Mouse (Mus musculus) mouse trophoblast stem cell (cell line): Measurements from ENCODE around the gene Snx9.

Source experiments
- in situ Hi-C, 2 experiments: fragments of 300-500 bp; cut with MseI, MboI; formaldehyde crosslinking; loops; 2 replicates in 1 of 2; 3 replicates in 1 of 2; pipeline ENCODE4 v1.15.1; 2025

Gene Snx9

DNA sequence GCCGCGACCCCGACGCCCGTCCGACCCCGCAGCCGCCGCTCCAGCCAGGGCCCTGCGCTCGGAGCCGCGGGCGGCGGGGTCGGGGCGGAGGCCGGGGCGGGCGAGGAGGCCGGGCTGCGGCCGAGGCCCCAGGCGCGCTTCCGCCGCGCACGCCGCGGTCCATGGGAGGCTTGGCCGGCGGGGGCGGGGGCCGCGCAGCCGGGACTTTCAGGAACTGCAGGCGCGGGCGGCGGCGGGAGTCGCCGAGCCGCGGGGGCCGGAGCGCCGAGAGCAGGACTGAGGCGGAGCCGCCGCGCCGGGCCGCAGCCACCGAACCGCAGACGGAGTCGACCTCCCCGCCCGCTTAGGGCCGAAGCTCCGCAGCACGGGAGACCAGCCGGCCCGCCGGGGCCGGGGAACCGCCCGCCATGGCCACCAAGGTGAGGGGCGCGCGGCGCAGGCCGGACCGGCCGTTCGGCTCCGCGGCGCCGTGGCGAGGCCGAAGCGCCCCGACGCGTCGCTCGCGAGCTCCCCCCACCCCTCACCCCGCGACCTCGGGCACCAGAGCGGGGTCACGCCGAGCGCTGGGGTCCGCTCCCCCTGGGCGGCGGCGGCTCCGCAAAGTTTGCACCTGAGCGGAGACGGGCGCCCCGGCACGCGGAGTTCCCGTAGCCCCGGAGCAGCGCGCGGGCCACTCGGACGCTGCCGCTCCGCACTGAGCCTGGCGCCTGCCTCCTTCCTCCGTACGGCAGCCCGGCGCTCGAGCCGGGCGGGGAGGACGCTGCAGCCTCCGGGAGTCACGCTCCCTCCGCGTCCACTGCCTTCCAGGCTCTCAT lies at the start of gene Snx9:
Gene Snx9 (plus strand): TSS at position 202 of the 815 bp plus-strand sequence.
- in situ Hi-C loops: no loop called here

DNA sequence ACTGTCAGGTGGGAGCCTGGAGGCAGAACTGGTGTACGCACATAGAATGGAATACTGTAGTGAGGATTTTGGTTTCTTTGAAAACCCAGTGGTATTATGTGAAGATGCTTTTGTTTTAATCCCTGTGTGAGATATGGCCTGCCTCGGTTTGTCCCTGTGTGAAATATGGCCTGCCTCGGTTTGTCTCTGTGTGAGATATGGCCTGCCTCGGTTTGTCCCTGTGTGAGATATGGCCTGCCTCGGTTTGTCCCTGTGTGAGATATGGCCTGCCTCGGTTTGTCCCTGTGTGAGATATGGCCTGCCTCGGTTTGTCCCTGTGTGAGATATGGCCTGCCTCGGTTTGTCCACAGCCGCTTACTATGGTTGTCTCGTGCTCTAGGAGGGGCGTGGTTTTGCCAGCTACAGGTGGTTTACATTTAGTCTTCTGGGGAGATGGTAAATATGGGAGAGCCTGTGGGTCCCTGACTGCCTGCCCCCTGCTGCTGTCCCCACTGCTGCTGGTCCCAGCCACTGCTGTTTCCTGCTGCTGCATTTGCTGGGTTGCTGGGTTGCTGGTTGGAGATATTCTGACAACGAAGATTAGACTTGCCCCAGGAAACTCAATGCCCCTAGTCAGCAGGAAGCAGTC lies 48.9 kb upstream of the Snx9 start:
- in situ Hi-C loops: no loop called here

DNA sequence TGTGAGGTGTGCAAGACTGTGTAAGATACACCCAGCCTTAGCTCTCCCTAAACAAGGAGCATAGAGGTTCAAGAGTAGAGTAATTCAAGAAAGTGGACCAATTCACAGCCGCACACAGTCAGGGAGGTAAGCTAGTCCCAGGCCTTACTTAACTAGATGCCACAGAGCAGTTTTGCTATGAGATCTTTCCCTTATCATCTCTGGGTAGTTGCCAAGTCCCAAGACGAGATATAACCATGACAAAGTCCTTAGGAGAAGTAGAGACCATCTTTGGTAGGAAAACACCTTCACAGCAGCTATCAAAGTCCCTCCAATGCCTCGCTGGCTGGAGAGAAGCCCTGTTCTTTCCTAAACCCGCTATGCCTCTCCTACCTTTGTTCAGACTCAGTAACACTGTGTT lies 47.5 kb upstream of the Snx9 start:
- in situ Hi-C loops: no loop called here

DNA sequence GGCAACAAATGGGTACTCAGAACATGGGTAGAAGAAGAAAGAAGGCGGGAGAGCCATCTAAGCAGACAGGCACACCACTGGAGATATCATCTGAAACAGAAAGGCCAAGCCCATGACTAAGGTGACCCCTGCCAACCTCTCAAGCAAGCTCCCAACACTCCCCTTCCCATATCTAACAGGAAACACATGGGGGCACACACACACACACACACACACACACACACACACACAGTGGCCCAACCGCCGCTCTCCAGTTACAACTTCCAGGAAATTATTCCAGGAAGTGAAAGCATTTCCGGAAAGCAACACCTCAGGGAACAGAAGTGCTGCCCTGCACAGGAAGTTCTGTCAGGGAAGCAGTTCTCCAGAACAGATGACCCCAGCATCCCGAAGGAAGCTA lies 46.9 kb upstream of the Snx9 start:
- in situ Hi-C loops: no loop called here

DNA sequence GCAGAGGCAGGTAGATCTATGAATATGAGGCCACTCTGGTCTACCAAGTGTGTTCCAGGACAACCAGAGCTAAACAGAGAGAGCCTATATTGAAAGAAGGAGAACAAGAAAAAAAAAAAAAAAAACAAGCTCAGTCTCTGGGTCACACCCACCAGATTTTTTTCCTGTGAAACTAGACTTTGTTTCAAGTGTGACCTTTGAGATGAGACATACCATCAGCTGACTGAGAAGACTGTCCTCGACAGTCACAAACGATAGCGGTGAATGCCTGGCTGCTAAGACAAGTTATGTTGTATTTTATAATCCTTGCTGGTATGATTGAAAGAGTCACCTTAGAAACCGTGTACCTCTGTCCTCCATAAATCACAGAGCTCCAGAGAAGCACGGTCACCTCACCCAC lies 45.8 kb upstream of the Snx9 start:
- in situ Hi-C loops: loop anchor here (5.0 kb wide), 2 partner anchors 92 to 97 kb away; no protein-coding TSS in a partner anchor

DNA sequence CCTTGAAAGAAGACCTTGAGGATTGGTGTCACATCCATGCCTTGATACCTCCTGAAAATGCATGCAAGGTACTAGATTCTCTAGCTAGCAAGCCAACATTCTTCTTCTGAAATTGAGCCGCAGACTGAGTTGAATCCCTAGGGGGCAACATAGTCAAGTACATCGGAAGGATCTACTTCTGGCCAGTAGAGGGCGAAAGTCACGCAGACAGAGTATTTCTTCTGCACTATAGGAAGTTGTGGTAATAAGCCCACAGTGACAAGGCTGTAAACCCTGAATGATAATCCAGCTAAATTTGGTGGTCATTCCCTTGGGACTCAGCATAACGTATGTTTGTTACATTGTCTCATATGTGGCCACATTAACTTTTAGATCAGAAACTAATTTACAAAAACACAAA lies 45.3 kb upstream of the Snx9 start:
- in situ Hi-C loops: loop anchor here (5.0 kb wide), 2 partner anchors 91 to 96 kb away; no protein-coding TSS in a partner anchor

DNA sequence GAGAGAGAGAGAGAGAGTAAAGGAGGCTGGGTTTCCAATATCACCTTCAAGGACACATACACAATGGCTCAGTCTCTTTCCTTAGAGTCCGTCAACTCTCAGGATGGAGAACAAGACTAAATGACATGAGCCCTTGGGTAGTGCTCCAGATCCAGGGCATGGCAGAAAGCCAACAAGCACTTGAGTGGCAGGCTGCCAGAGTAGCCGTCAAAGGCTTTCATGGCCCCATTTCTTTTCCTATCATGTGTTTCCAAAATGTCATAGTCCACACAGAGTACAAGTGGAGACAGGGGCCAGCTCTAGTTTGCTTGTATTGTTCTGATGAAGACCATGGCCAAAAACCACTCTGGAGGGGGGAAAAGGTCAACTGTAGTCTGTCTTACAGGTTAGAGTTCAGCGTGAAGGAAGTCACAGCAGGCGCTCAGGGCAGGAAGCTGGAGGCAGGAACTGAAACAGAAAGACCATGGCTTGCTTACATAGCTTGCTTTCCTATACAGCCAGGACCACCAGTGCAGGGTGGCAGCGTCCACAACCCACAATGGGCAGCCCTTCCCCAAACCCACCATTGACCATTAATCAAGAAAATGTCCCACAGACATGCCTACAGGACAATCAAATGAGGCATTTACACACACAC lies 43.9 kb upstream of the Snx9 start:
- in situ Hi-C loops: loop anchor here (5.0 kb wide), 2 partner anchors 90 to 95 kb away; no protein-coding TSS in a partner anchor

DNA sequence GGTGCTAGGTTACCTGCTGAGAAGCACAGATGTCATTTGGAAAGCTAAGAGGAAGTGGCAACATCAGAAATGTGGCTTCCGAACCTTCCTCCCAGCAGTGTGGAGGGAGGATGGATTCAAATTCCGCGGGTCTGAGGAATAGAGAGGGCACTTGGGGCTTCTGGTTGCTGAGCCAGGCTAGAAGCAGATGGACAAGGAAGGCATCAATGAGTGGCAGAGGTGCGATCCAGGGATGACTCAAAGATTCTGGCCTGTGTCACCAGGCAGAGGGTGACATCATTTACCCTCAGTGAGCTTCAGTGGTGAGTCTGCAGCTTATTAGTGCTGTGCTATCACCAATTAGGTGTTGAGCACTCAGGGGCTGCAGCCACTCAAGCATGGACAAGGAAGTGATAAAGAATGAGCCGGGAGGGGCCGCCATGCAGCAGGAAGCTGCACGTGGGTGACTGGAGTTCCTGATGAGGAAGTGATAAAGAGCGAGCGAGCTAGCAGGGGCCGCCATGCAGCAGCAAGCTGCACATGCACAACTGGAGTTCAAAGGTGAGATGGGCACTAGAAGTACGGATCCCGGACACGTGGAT lies 42.8 kb upstream of the Snx9 start:
- in situ Hi-C loops: loop anchor here (5.0 kb wide), 2 partner anchors 89 to 94 kb away; no protein-coding TSS in a partner anchor

DNA sequence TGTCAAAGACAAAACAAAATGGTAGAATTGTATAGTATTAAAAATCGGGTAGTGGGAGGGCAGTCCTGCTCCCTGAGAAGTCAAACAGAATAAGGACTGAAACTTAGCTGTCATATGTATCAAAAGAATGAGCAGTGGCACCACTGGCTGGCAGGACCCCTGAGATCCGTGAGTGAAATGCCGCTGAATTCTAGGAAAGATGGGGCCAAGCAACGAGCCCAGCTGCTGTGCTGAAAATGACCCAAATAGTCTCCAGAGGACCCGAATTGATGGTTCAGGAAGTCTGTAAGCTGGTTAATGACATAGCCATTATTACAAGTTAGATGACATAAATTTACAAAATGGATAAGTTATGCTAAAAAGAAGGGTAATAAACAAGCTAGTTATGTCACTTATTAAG lies 42.2 kb upstream of the Snx9 start:
- in situ Hi-C loops: loop anchor here (5.0 kb wide), 2 partner anchors 88 to 93 kb away; no protein-coding TSS in a partner anchor

DNA sequence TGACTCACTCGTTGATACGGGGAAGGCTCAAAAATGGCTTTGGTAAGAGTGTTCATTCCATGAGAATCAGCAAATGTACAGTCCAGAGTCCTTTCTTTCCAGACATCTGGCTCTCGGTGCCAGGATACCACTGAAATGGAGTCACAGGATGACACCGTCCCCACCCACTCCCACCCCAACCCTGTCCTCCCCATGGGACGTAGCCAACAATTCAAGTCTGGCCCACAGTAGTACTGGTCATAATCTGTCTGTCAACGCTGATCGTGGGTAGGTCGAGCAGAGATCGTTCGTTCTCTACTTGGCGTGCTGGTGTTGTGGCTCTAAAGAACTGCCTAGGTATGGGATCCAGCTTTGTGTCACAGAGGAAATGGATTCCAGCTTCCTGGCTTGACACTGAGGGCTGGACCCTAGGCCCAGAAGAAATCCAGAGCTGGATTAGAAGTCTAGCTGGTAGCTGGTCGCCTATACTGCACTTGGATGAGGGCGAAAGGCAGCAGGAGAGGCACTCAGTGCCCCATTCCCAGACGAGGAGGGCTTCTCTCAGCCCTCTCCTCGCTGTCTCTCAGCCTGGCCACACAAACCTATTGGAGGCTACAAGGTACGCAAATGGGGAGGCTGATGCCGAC lies 41.6 kb upstream of the Snx9 start:
- in situ Hi-C loops: loop anchor here (5.0 kb wide), 2 partner anchors 88 to 93 kb away; no protein-coding TSS in a partner anchor

DNA sequence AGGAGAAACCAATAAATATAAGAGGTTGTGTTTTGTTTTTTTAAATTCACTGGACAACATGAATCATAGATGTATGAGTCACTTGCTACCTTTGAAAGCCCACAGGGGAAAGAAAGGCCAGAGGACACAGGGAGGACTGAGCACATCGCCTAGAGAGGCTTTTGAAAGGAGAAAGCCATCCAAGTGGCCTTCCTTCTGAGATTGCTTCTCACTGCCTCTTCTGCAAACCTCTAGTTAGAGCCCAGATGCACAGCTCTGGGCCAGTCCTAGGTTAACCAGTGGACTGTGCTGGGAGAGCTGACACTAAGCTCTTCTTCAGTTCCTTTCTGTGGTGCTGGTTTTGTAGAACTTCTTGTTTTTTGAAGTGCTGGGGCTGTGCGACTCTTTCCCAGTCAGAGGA lies 40.9 kb upstream of the Snx9 start:
- in situ Hi-C loops: no loop called here

DNA sequence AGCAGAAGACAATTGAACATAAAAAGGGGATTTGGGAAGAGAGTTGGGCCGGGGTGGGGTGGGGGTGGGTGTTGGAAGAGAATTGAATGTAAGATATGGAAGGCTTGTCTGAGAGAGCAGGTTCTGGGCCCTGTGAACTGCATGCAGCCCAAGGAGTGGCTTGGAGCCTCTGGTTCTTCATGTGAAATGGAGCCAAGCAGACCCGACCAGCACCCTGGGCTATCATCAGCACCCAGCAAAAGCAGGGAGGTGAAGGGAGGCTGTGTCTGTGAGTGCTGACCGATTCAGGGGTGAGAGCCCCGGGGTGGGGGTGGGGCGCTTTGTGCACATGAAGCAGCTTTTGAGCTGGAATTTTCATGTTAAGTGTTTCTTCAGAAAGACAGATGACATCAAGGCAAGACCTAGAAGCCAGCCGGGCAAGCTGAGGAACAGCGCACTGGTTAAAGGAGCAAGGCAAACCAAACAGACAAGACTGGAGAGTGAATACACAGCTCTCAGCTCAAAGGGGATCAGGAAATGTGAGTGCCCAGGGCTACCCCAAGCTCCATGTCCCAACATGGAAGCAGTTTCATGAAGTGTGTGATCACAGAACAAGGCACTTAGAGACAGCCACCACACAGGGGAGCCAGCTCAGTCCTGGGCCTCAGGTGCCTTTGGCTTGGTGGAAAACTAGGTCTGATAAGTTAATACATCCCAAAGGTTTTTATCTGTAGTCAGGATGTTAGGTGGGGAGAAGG lies 40.1 kb upstream of the Snx9 start:
- in situ Hi-C loops: no loop called here

DNA sequence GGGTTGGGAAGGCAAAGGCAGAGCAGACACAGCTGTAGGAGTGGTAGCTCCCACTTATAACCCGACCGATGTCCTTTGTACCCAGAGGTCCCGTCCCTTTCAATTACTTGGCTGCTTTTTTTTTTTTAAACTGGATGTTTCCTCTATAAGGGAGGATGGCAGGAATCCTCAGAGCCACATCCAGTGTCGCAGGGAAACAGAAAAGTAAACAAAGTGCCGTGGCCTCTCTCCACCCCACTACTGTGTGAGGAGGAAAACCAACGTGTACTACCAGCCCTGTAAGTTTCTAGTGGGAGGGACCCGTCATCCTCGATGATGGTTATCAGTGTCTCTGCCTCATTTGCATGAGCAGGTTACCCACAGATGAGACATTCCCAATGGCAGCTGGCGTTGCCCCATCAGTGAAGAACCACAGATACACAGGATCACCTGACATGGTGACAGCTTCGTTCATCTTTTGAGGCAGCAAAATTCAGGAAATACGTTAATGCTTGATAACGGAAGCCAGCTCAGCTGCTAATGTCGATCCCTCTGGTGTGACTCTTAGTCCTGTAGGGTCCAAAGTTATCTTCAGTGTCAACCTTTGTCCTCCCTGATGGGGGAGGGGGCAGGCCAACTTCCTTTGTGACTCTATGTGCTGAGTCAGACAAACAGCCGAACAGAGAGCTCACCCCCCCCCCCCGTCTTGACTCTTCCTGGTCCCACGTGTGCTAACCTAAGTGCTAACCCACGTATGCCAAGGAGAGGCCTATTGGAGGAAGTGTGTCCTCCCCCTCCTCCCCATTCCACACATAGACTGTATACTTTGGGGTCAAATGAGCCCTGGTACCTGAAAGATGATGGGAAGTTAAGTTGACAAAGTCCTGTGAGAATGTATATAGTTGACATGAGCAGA lies 39.1 kb upstream of the Snx9 start:
- in situ Hi-C loops: no loop called here

DNA sequence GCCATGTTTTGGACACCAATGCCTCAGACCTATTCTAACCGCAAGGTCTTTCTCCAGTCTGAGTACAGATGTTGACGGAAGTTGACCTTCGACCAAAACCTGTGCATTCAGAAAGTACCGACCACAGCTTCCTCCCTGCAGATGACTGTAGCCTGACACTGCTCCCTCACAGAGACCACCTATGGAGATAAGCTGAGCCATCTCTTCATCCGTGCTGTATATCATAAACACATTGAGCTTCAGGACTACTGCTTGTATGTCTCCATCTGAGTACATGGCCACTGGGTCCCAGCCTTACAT lies 38.5 kb upstream of the Snx9 start:
- in situ Hi-C loops: no loop called here

DNA sequence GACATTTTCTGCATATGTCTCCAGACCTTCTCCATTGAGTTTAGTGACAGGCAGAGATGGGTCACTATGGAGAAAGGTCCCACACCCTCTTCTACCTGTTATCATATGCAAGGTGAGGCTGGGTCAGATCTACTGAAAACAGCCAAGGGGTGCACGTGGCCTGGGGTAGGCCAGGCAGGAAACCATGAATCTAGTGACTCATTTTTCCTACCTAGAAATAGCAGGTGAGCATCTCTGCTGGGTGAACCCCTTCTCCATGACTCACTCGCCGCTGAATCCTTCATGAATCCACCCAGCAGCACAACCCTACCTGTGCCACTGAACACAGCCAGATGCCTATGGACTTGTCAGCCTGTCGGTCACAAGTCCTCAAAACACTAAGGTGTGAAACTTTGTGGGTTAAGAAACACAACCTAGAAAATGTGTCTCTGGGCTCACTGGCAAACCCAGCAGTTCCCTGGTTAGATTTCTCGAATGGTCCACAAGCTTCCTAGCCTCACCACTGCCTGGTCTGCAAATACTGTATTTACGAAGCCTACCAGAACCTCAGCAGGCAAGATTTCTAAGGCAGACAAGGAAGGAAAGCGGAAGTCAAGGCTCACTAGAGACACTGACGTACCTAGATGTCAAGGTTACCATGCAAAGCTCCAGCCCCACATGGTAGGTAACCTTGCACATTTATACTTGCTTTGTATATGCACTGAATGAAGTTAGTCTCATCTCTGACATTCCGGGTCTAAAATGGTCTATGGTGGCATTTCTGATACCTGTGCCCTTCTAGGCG lies 37.7 kb upstream of the Snx9 start:
- in situ Hi-C loops: no loop called here

DNA sequence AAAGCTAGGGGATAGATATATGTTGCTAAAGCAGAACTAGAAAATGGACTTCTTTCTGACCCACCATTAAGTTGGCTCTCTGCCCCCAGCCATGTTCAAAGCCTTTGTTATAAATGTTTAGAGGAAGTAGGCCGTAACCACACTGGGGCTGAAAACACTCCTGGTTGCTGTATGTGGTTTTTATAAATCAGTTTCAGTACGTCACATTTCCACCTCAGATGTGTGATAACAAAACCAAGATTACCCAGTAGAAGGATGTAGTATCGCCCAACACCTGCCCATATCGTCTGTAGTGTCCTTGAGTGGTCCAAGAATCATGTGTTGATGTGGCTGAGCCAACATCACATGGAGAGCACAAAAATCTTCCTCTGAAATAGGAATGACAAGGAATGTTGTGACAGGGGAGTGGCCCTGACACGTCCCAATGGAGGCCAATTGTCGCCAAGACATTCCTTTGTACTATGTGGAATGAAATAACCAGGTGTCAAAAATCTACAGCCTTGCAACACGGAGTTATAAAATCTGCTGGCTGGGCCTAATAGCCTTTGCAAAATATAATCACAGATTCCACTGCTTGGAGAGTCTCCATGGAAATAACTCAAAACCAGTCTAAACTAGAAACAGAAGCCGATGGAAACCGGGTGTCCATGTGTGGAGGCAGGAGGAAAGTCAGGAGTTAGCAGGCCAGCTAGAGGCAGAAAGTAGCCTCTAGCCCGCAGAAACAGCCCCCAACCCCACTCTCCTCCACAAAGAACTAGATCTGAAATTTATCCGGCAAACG lies 36.6 kb upstream of the Snx9 start:
- in situ Hi-C loops: no loop called here

DNA sequence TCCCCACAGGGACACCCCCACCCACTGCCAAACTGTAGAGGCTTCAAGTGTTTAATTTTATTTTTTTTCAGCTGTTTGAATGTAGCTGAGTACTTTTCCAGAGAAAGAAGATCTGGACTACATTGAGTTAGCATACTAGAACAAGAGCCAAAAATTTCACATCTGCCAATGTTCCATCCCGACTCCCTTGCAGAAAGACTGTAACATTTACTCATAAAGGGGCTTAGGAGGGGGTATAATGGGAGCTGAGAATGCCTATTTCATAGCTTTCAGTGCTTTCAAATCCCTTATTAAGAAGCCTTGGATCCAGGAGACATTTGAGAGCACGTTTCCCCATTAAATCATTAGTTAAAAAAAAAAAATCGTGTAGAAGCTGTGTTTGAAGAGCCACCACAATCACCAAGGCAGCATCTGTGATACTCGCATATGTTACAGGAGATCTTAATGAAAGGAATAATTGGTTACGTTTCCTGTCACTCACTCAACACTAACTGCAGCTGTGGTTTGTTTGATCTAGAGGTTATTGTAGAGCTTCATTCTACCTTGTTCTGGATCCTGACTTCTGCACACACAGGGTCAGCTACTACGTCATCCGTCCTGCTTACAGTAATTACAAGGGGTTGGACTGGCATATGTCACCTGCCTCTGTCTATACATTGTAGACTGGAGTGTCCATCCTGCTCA lies 35.8 kb upstream of the Snx9 start:
- in situ Hi-C loops: no loop called here

DNA sequence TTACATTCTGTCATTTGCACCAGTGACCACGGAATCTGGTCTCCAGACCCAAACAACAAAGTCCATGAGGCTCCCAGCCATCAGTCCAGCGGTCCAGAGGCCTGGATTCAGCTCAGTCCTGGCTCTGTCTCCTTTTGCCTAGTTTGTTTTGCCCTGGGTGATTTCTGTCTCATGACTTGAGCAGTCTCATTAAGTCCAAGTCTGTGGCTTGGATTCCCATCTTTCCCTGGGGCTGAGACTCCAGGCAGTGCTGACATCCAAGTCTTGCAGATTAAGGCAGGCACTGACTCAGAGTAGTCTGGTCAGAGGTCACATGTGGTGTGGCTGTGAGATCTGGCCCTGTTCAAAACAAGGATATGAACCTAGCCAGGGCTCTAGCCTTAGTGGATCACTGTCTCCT lies 35.2 kb upstream of the Snx9 start:
- in situ Hi-C loops: no loop called here
